Mouse (Mus musculus) lung, postnatal 14 days (tissue): ENCODE data around the gene Ldlrad3.

Experiments used
- DNase-seq: peaks from one replicate; pipeline ENCODE4 v3.0.0; 2021

The Ldlrad3 gene

DNA sequence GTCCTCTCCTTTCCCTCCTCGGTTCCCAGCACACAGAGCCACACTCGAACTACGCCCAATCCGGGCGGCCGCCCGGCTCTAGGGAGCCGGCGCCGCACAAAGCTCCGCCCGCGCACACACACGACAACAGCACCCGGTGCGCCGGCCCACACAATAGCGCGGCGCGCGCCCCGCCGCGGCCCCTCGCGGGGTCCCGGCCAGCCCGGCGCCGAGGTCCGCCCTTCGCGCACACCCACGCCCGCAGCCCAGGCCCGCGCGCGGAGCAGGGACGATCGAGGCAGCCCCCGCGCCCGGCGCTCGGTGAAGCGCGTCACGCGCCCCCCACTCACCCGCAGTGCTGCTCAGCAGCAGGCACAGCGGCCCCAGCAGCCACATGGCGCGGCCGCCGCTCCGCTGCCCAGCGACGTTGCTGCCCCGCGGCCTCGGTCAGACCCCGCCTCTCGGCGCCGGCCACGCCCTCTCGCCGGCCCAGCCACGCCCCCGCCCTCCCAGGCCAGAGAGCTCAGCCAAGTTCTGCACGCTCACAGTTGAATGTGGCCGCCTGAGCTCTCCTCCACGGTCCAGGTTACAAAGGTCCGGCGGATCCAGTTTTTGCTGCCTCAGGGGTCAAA, at the start of gene Ldlrad3:
Gene Ldlrad3 (minus strand): TSS at position 435 of the 611 bp plus-strand sequence.
- DNase-seq: peak; percentile 95

DNA sequence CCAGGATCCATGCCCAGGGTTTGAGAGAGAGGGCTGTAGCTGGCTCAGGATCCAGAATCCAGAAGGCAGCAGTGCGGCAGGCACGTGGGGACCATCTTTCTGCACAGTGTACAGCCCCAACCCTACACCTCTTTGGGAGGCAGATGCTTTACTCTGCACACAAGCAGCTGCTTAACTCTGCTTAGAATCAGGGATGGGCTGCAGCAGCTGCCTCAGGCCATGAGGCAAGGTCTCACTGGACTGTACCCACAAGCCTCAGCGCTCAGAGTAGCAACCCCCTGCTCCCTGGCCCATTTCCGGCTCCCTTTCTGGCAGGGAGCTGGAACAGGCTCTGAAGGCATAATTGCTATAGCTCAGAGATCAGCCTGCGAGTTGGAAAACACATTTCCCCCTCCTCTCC, 45.3 kb upstream of the Ldlrad3 start:
- DNase-seq: no peak

DNA sequence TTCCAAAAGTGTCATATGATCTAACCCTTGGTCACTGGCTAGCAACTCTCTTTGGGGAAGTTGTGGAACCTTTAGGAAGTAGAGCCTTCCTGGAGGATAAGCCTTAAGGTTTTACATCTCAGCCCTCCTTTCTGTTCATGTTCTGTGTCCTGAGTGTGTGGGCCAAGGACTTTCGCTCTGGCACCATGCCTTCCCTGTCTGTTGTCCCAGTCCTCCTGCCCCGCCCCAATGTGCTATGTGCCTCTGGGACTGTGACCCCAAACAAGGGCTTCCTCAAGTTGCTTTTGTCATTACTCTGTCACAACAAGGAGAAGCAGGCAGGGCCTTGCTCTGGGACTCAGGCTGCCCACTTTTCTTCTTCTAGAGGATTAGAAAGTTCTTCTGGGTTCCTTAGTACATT, 42.9 kb upstream of the Ldlrad3 start:
- no peak for DNase-seq

DNA sequence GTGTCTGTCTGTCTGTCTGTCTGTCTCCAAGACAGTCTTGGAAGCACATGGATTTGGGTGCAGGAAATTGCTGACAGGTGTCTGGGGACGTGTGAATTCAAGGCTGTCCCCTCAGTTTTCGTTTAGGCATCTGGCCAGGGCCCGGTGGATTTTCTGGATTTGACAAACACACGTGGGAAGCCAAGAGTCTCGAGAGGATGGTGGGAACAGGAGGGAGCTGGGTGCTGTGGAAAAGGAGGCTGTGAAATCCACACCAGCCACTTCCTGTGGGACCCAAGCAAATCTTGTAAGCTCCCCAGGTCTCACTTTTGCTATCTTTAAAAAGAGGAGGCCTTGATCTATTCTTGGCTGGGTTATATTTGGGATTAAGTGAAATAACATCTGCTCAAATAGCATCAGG, 42.1 kb upstream of the Ldlrad3 start:
- no peak for DNase-seq

DNA sequence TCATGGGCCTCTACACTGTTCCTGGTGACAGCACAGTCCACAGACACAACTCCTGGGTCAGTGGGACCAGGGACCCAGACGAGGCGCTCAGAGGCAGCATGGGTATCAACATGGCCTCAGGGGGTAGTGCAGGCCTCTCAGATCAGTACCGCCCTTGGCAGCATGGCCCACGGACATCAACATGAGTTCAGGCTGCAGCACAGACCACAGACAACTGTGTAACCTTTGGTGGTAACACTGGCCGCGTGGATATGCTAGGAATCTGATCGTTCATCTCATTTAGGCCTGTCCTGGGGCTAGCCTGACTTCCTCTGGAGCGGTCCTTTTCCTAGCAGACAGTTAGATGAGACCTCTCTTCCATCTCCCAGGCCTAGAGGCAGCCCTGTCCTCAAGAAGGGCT, 41.7 kb upstream of the Ldlrad3 start:
- no peak for DNase-seq

DNA sequence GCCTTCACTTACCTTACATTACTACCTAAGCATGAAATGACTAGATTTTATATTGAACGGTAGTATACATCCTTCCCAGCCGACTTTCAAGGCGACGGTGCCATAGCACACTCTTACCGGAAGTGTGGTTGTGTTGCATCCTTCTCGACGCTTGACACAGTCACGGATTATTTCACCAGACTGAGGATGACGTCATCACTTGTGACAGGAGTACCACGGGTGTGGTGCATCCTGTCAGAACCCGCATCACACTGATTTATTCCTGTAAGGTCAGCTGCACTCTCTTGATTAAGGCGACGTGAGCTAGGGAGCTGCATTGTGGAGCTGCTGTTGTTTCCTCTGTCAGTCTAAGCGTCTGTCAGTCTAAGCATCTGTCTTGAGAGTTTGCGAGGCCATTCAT, 40.1 kb upstream of the Ldlrad3 start:
- DNase-seq: no peak

DNA sequence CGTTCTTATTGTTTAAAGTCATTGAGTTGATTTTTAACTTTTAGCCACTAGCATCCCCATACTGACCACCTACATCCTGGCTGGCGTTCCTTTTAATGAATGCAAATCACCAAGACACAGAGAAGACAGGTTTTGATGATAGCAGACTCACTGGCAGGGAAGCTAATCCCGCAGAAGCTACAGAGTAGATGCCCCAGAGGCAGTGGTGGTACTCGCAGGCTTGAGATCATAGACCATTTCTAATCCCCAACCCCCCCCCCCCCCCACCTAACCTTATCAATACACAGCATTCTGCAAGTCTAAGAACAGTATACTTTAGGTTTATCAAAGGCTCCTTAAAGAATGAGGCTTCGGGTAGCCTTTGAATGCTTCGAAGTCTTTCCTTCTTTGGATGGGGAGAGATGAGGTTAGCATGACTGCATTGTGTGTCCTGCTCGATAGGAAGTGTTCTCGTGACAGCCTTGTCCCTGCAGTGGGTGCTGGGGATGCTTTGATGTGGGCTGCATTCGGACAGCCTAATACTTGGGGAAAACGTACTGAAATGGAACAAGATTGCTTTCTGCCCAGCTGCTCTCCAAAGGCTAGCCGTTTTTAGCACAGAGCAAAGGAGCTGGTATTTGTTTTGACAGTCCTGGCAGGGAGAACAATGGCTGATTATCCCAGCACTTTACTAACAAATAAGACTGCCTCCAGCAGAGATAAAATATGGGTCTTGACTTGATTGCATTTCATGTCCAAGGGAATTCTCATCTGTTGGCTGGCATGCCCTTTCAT, 37.4 kb upstream of the Ldlrad3 start:
- DNase-seq: no peak

DNA sequence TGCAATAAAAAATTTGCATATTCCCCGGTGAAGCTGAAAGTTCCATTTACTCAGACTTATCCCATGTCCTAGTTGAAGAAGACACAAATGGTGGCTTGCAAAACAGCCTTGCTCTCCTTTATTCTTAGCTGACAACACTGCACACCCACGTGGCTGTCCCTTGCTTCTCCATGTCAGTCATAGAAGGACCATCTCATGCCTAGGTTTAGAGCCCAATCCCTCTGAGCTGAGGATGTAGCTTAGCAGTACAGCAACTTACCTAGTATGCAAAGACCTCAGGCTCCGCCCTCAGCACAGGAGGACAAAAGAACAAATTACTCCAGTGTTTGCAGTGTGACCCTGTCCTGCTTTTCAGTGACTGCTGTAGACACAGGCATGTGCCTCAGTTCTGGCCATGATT, 36.6 kb upstream of the Ldlrad3 start:
- DNase-seq: no peak

DNA sequence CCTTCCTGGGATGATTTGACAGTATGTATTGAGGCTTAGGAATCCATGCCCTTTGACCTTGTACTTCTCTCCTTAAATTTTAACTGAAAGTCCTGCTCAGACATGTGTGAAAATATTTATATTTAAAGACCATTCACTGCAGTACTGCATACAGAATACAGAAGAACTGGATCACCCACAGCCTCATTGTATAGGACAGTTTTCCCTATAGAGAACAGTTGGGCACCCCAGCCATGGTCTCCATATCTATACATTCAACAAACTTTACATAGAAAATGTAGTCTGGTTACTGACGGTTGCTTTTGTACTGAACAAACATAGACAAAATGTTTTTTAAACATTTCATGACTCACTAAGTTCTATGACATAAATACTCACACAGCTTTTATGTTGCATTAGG, 30.6 kb upstream of the Ldlrad3 start:
- DNase-seq: no peak

DNA sequence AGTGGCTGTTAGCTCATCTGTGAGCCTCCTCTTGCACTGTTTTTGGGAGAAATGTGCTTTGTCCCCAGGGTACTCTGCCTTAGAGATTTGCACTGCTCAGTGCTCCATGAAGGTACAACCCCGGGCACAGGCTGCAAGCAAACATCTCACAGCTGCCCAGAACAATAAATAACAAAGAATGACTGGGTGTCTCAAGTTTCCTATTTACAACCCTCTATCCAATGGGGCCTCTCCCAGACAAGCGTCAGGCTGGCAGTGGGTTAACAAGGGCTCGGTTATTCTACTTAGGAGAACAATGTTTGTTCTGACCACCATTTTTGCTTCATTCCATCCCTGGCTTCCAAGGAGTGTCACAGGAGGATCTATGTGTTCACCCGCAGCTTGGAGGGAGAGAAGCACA, 25.9 kb upstream of the Ldlrad3 start:
- no peak for DNase-seq

DNA sequence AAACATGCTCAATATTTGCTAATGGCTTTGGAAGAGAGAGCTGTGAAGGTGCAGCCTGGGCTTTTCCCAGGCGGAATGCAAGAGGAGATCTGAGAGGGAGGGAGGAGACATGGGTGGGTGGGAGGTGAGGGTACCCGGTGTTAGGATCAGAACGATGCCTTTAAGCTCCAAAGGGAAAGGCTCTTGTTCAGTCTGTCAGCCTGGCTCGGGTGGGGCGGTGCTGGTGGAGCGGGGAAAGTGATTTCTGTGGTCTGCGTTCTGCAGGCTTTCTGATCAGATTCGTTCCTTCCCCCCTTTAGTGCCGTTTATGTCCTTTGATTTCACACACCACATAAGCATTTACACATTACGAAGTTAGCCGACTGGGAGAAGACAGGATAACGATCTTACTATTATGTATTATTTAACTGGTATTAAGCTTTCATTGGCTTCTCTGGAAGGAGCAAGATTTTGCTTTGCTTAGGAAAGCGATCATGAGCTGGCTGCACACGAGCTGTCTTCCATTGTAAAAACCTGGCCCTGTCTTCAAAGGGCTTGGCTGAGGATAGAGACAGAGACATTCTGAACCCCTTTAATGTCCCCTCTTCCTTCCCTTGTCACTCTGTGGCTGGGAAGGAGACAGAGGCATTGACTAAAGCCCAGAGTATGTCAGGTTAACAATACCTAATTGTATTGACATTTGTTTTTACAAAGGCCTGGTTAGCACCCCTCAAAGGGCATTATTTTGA, 19.7 kb upstream of the Ldlrad3 start:
- DNase-seq: no peak

DNA sequence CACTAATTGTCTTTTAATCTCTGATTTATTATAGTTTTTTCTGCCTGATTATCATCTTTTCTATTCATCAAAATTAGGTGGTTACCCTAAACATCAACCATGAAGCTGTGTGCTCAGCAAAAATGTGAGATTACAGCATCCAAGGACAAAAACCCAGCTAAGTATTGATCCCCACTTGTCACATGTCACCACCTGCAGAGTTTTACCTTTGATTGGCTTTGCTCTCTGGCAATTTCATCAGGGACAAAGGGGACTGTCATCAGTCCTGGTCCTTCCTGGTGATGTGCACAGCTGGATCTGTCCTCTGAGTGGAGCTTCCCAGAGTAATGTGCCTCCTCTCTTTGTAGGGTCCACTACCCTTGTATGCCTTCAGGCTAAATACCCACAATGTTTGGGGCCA, 17.3 kb upstream of the Ldlrad3 start:
- DNase-seq: no peak

DNA sequence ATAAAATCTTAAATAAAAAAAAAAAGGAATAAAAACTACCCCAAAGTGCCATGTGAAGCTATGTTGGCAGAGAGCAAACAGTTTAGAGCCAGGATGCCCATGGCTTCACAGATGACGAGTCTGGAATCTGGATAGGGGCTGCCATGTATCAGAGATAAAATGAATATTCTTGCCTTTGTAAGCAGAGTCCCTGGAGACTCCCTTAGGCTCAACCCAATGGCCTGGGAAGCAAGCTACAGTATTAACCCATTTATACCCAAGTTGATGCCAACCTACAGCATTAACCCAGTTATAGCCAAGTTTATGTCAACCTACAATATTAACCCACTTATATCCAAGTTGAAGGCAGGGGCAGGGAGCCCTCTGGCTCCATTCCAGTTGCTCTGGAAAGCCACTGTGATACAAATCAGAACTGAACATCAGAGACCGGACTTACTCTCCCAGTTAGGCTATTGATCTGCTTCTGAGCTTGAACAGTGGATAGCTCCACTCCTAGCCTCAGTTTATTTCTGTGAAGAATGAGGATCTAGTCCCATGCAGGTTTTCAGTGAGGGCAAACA, 16.1 kb upstream of the Ldlrad3 start:
- DNase-seq: no peak

DNA sequence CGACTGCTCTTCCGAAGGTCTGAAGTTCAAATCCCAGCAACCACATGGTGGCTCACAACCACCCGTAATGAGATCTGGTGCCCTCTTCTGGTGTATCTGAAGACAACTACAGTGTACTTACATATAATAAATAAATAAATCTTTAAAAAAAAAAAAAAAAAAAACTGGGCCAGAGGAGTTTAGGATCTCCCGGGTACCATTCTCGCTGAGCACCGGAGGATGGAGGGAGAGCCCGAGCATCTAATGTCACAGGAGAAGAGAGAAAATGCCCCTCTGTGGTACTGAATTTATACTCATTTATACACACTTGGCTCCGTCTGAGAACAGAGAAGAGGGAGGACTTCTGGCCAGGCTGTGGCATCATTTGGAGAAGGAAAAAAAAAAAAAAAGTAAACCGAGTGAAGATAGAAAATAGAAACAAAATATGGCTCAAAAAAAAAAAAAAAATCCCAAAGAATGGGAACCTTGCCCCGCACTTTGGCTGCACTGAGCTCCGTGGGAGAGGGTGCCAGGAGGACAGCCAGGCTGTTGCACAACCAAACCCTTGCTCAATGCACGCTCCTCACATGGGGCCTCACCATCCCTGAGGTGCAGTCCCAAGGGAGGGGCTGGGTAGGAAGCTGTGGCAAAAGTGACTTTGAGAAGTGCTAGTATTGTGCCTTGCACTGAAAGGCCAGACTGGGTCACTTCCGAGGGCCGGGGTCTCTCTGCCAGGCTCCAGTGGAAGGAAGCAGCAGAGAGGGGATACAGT, 15.2 kb upstream of the Ldlrad3 start:
- DNase-seq: peak; percentile 70

DNA sequence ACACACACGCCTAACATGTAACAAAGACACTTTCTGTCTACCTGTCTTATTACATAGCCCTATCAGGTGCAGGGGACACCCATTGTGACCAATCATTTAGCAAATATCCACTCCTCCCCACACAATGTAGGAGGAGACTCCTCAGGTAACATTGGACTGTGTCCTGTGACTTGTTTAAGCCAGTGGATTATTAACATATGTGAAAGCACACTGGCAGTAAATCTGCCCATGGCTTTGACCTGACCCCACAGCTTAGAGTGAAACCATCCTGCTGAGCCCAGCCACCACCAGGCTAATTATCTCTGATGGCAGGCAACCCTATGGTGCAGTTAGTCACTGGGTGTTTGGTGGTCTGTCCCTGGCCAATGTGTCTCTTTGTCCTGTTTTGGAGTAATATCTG, 11.1 kb upstream of the Ldlrad3 start:
- no peak for DNase-seq

DNA sequence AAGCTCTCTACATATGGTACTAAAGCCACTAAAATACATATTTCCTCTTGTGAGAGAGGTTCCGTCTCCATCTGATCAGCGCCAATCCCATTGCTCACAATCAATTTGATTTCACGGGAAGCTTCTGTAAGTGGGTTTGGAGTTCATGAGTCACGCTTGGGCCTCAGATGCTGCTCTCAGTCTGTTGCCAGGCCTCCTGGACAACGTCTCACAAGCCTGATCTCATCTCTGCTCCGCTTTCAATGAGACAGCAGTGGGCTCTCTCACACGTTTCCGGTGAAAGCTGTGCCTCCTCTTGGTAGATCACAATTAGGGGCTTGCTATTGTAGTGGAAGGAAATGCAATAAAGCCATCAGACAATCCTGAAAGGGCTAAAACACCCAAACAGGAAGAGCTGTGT, 10.5 kb upstream of the Ldlrad3 start:
- no peak for DNase-seq

DNA sequence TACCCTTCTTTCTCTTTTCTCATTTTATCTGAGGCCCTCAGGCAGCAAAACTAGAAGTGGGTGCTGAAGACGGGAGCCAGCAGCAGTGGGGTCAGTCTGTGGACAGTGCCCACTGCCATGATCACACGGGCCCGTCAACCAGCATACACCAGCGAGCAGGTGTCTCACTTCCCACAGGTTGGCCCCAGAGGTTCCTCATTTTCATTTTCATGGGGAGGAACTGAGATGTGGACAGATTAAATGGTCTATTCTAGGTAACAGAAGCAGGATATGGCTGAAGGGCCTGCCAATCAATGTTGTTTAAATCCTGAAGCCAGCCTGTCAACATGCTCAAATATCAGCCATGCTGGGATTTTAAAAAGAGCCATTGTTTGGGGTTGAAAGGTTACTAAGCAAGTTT, 9.3 kb upstream of the Ldlrad3 start:
- no peak for DNase-seq

DNA sequence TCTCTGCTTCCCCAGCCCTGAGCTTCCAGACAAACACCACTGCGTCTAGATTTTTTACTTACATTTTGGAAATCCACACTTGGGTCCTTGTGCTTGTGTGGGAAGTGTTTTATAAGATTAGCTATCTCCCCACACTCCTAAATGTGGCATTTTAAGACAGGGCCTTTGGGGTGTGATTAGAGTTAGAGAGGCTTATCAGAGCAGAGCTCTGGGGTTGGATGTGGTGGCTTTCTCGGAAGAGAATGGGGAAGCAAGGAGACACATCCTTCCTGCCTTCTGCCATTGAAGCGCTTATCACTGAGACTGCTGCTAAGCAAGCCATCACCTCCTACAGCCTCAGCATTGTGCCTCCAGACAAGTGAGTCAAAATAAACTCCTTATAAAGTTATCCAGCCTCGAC, 8.1 kb upstream of the Ldlrad3 start:
- DNase-seq: no peak

DNA sequence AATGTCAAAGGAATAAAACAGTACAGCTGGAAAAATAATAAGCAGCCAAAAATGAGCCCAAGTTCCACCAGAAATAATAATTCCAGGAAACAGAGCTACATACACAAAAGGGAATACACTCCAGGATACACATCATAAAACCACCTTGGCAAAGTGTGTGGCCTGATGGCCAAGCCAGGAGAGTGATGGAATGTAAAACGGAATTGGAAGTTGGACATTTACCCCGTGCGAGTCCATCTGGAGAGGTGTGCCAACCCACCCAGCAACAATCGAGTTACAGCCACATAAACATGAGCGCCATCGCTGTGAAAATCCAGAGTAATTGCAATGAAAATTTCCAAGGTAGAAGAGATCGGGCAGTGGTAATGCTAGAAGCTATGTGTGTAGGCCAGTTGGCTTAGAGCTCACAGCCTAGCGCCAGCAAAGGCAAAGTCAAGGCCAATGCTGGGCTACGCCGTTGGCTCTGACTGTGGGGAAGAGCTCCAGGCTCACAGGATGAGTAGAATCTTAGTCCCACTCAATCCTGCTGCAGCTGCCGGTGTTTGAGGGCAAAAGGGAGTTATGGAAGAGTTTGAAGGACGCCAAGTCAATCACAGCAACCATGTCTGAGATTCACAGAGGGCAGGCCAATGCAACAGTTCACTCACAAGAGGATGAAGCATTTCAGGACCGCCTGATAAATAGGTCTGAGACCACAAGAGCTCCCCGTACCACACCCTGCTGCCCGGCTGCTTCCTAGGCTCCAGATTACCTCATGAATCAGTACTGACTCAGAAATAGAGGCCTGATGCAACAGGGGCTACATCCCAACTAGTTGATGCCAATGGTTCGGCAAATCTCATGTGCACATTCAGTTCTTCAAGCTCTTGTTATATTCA, 7.0 kb upstream of the Ldlrad3 start:
- no peak for DNase-seq

DNA sequence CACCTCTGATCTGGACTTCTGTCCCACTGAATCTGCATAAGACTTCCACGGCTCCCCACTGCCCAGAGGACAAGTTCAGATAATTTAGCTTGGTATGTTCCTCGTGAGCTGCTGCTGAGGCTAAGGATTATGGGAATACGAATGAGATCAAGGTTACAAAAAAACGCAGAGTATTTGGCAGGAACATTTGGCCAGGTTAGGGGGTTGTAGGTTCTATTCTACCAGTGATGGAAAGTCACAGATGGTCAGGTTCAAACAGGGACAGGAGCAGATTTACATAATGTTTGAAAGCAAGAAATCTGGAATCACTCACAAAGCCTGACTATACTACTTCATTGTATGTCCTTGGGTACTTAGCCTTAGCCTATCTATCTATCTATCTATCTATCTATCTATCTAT, 5.6 kb upstream of the Ldlrad3 start:
- DNase-seq: no peak

DNA sequence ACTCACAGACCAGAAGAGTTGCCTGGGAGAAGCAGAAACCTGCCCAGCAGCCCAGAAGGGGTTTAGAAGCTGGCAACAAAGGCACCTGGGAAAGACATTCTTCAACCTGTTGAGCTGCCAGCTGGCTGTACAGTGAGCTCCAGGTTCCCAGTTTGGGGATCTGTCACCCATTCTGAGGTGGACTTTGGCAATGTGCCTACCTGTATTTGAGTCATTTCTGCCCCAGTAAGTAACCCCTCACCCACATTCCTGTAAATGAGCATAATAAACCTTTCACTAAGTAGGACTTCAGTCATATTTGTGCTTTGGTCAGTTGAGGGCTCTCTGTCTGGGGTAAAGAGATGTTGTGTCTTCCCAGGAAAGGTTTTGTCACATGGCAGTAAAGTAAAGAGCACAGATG, 4.8 kb upstream of the Ldlrad3 start:
- no peak for DNase-seq
